Mouse (Mus musculus) left cerebral cortex, adult 2 months (tissue): Measurements from ENCODE around the gene Wdr86. TPM values are rescaled to one million over a fixed set of nuclear protein-coding genes. Genes with fewer than 3 reads are reported as not detected.
"Not testable (repeated sequence)": the region's sequence is repeated elsewhere in the genome, so short reads cannot be mapped to it uniquely, and the experiment has no call there.

ENCODE experiments used
- DNase-seq, 2 experiments: peaks; one replicate each; pipeline ENCODE4 v3.0.0; 2021 to 2022; ENCODE audit warnings: low spot score in 2 of 2, mixed read lengths in 1 of 2; ENCODE audit errors: extremely low spot score in 1 of 2
- H3K27ac ChIP-seq: fragments of 200-600 bp; 2 replicates; pipeline ENCODE4 v1.8.1; 2022
- H3K4me3 ChIP-seq: fragments of 200-600 bp; 2 replicates; pipeline ENCODE4 v1.8.1; 2022
- CTCF ChIP-seq: fragments of 200-600 bp; IDR thresholded peaks from 2 replicates; pipeline ENCODE4 v1.8.1; 2022; ENCODE audit warnings: antibody characterized with exemption, mild to moderate bottlenecking, moderate library complexity
- intact Hi-C: fragments of 180-260 bp; cut with DNase I; formaldehyde crosslinking; loops from one replicate; pipeline ENCODE4 v1.15.1; 2025
- long read RNA-seq, 2 experiments: library from polyadenylated mRNA; stranded (forward); transcript quantifications; one replicate each; pipeline ENCODE4 v2.0.0; 2021; ENCODE audit warnings: borderline mapping rate in 2 of 2
- total RNA-seq, 2 experiments: library from RNA; stranded (reverse); gene quantifications; 2 replicates each; pipeline ENCODE4 v1.2.3; 2021

The Wdr86 gene
- under 1 TPM; 0.37 to 0.86 TPM for total RNA-seq
- long read RNA-seq, experiment 1, partial matches to known transcripts = 0 of 1 reads
- long read RNA-seq, experiment 1, other reads (novel, unspliced or antisense) = 1 of 1 reads
- long read RNA-seq, experiment 2, partial matches to known transcripts = 0 of 1 reads
- long read RNA-seq, experiment 2, other reads (novel, unspliced or antisense) = 1 of 1 reads

- no peak within 1 kb of the TSS for H3K27ac ChIP-seq
- intact Hi-C loops = no loop called here
- peak within 1 kb of the TSS; percentile 26 for H3K4me3 ChIP-seq
- no peak for TF ChIP-seq CTCF
- DNase-seq = no peak
These were observed at the start of gene Wdr86 for GRCm38 (mm10) chr5:24730488-24730871. TSS of gene Wdr86 (minus strand) at chr5:24730727.

DNA sequence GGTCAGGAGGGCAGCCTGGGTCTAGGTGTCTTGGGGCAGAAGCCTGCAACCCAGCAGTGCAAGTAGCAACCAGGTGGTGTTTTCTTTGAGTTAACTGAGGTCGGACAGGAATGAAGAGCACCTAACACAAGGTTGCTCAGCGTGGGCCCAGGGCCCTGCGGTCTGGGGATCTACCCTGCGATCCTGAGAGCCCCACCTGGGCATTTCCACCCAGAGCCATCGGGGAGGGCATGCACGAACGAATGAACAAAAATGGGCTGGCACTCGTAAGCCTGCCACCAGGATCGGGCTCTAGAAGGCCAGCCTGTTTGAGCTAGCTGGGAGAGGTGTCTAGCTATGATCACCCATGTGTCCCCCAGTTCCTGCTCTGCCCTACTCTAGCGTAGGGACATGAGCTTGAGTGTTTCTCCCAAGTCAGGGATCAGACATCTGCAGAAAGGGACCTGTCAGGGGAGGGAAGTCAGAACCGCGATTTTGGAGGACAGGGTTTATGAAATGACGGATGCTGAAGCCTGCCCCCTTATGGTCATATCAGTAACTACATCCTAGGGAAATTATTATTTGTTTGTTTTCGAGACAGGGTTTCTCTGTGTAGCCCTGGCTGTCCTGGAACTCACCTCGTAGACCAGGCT, 49.5 kb upstream of the Wdr86 start:
- DNase-seq = no peak
- TF ChIP-seq CTCF = peak; percentile 79
- Histone ChIP-seq H3K27ac (no peak overlapping the region), H3K4me3 (no peak overlapping the region)
- intact Hi-C loops = loop anchor here (1.0 to 5.0 kb wide), 3 partner anchors 29 to 106 kb away; partner anchors contain the start of gene Rheb

DNA sequence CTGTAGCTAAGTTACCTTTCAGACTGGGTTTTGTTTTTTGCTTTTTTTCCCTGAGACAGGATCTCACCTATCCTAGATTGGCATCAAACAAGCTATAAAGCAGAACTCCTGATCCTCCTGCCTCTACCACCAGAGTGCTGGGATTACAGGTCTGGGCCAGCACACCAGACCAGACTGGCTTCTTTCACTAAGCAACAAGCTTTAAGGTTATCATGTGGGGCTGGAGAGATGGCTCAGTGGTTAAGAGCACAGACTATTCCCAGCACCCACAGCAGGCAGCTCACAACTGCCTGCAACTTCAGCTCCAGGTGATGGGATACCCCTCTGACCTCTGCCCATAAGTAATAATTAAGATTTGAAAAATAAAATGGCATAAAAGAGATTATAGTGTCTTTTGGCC, 48.8 kb upstream of the Wdr86 start:
- TF ChIP-seq CTCF = no peak
- DNase-seq = no peak
- Histone ChIP-seq H3K4me3 (no peak overlapping the region), H3K27ac (no peak overlapping the region)
- intact Hi-C loops = no loop called here

DNA sequence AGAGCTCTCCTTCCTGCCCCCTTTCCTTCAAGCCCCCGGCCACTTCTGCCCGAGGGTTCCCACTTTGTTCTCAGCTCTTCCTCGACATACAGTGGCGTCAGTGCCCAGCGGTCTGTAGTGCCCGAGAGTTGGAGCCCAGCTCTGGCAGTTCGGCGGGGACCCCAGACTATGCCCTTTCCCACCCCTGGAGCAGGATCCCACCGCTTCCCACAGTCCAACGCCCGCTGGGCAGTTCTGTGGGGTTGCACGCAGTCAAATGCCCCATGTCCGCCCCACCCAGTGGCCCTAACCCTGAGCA, 48.3 kb upstream of the Wdr86 start:
- TF ChIP-seq CTCF = no peak
- no peak for DNase-seq
- intact Hi-C loops = no loop called here
- no peak overlapping the region for H3K27ac ChIP-seq
- H3K4me3 ChIP-seq = no peak overlapping the region

GRCm38 (mm10) chr5:24778082-24778842, 47.7 kb upstream of the Wdr86 start:
- intact Hi-C loops = no loop called here
- no peak for DNase-seq
- no peak overlapping the region for H3K27ac ChIP-seq
- H3K4me3 ChIP-seq = no peak overlapping the region
- no peak for TF ChIP-seq CTCF

- intact Hi-C loops = no loop called here
- H3K27ac ChIP-seq = no peak overlapping the region
- no peak for DNase-seq
- H3K4me3 ChIP-seq = no peak overlapping the region
- TF ChIP-seq CTCF = no peak; the same call in 1 of the 2 replicates
These were observed 46.2 kb upstream of the Wdr86 start for GRCm38 (mm10) chr5:24776681-24777080.

DNA sequence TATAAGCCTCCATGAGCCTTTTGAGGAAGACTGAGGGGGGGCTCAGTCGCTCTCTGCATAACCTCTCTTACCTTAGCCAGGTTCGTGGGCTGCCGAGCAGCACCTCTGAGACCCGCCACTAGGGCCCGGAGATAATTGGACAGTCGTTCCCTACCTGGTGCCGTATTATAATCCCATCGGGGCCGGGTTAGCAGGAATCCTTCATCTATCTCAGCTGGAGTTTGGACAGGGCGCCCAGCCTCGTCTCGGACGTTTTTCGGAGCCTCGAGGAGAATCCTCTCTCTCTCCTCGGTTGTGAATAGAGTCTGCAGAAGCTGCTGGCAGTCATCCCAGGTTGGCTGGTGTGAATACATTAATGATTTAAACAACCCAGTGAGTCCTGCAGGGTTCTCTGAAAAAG, 44.0 kb upstream of the Wdr86 start:
- DNase-seq, H3K4me3 ChIP-seq, H3K27ac ChIP-seq, intact Hi-C loops: not testable (repeated sequence)

GRCm38 (mm10) chr5:24757816-24758215, 27.3 kb upstream of the Wdr86 start, which contains the start of gene Crygn:
TSS of gene Crygn (minus strand) at chr5:24758008.
- no peak within 1 kb of the TSS for H3K4me3 ChIP-seq

DNA sequence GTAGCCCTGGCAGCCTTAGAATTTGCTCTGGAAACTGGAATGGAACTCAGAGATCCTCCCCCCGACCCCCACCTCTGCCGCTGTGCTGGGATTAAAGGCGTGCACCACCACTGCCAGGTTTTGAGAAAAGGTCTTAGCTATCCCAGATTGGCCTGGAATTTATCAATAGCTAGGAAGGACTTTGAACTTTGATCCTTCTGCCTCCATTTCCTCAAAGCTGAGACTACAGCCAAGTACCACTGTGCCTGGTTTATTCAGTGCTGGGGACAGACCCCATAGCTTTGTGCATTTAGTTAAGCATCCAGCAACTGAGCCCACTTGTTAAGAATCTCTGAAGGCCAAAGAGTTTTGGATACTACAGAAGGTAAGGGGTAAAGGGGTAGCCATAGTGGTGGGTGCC, 26.4 kb upstream of the Wdr86 start:
- H3K4me3 ChIP-seq = no peak overlapping the region
- no peak for TF ChIP-seq CTCF
- intact Hi-C loops = no loop called here
- H3K27ac ChIP-seq = no peak overlapping the region
- DNase-seq = no peak

More at GRCm38 (mm10) chr5:24757816-24758215, 27.3 kb upstream of the Wdr86 start, which contains the start of gene Crygn:
- no peak for TF ChIP-seq CTCF
- H3K27ac ChIP-seq = no peak within 1 kb of the TSS
- intact Hi-C loops = no loop called here
- DNase-seq = no peak

GRCm38 (mm10) chr5:24752175-24752498, 21.6 kb upstream of the Wdr86 start:
- H3K4me3 ChIP-seq = no peak overlapping the region
- no peak overlapping the region for H3K27ac ChIP-seq
- intact Hi-C loops = no loop called here
- no peak for TF ChIP-seq CTCF
- DNase-seq = no peak

DNA sequence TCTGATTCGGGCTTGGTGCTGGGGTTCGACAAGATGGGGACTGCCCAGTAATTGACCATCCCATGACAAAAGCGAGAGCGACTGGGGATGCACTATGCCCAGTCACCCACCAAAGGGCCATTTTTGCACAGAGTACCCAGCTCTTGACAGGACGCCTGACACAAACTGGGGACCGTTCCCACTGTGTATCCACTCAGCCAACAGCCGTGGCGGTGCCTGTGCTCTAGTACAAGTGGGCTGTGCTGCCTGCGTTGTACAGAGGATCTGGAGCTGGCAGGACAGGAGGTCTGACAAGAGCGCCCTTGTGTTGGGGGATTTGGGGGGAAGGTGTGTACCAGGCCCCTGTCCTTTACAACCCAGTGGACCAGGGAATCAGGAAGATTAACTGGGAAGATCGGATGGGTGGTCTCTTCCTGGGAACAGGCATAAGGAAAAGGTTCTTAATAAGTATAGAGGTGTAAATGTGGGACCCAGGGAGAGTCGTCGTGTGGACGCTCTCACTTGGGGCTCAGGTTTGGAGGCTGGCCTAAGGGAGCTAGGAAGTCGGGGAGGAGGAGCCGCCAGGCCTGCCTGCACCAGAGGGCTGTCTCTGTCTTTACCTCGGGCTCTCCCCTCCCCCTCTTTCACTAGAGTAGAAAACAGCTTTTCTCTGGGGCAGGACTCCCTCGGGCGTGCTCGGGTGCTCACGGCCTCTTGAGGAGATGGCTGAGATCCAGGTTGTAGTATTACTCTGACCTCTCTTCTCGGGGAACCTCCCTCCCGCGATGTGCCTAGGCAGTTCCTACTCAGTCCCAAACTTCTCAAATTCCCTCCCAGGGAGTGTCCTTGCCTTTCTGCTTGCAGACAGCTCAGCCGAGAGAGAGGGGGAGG, 21.0 kb upstream of the Wdr86 start:
- DNase-seq = peak; percentile 15 to 20
- Histone ChIP-seq H3K4me3 (peak overlapping the region; percentile 70), H3K27ac (peak overlapping the region; percentile 91)
- no peak for TF ChIP-seq CTCF
- intact Hi-C loops = loop anchor here (2.0 kb wide), 2 partner anchors 29 to 89 kb away; no protein-coding TSS in a partner anchor
